ENCODE assay signal across 1 mouse cellular context in the genomic region with DNA sequence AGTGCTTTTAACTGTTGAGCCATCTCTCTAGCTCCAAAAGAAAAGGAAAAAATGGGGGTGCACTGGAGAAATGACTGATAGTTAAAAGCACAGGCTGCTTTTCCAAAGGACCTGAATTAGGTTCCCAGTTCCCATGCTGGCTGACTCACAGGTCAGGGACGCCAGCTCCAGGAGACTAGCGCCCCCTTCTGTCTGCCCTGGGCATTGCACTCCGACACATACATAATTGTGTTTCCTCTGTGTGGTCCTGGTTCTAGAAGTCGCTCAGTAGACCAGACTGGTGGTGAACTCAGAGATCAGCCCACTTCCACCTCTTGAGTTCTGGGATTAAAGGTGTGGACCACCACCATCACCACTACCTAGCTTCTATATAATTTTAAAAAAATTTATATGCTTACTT.
TF ChIP-seq lines count a peak whose summit lies in the region.

No protein-coding gene starts in this region.

TF ChIP-seq in CH12.LX, 34 proteins besides CTCF, POLR2A, EP300 and RAD21:
- no peak for TF ChIP-seq E2F4 (IDR thresholded peaks at IDR 0.05; ENCODE audit: insufficient replicate concordance, low read depth, low read length)
- TF ChIP-seq CHD1 (IDR thresholded peaks at IDR 0.05; ENCODE audit: low read depth, low read length): no peak
- no peak for TF ChIP-seq NRF1 (IDR thresholded peaks at IDR 0.05; ENCODE audit: low read depth, low read length)
- no peak for TF ChIP-seq POLR2AphosphoS2 (IDR thresholded peaks at IDR 0.05; ENCODE audit: low read depth, low read length)
- TF ChIP-seq SIN3A (IDR thresholded peaks at IDR 0.05; ENCODE audit: low read length): no peak
- TF ChIP-seq ZKSCAN1 (IDR thresholded peaks at IDR 0.05; ENCODE audit: borderline replicate concordance, low read depth, low read length): no peak
- TF ChIP-seq TCF12 (IDR thresholded peaks at IDR 0.05; ENCODE audit: low read depth, low read length): no peak
- no peak for TF ChIP-seq RCOR1 (conservative IDR thresholded peaks at IDR 0.05; ENCODE audit: low read depth, low read length)
TF ChIP-seq in CH12.LX: peak in this region for 0.
